Comparison of ENCODE assay signal across 9 mouse cellular contexts in genomic region chr17:50735955-50736533, GRCm38 (mm10).
DNase-seq lines count a peak whose midpoint lies in the region; ATAC-seq and TF ChIP-seq lines count a peak whose summit lies in the region.
"Had no signal": no experiment of that assay in that cellular context is flagged by ENCODE, and none has a peak within 500 bp of the region (broad histone marks: within the 10 kb centered on the region; RNA-seq: fewer than 3 reads in every experiment).

No protein-coding gene starts in this region.

- no peaks in the 10 kb centered on the region for H3K9me3 ChIP-seq in forebrain, postnatal 0 days (ENCODE audit: low read length)
- H3K9me3 ChIP-seq: neural tube, embryonic 12.5 days had no signal

- no peak for TF ChIP-seq CTCF in bone marrow, adult 2 months (IDR thresholded peaks at IDR 0.05; ENCODE audit: control insufficient read depth, insufficient read depth, low read length)
- TF ChIP-seq CTCF in forebrain, postnatal 0 days (IDR thresholded peaks at IDR 0.05; ENCODE audit: low read depth): no peak
- TF ChIP-seq CTCF in lung, adult 2 months (IDR thresholded peaks at IDR 0.05; ENCODE audit: insufficient read depth, low read length): no peak

- H3K27ac ChIP-seq in bone marrow, adult 2 months (ENCODE audit: control insufficient read depth, insufficient read depth, low read depth, low read length, poor library complexity): peak overlapping the region; percentile 35; the same call in 1 of the 2 replicates
- H3K27ac ChIP-seq in forebrain, postnatal 0 days (ENCODE audit: low read depth, low read length): no peak overlapping the region
- H3K27ac ChIP-seq: neural tube, embryonic 12.5 days had no signal

- peak; percentile 48 for ATAC-seq in forebrain, postnatal 0 days

- H3K4me2 ChIP-seq in forebrain, postnatal 0 days (ENCODE audit: low read depth): no peak overlapping the region
- H3K4me2 ChIP-seq: neural tube, embryonic 12.5 days had no signal

- peaks cover 3% of the 10 kb centered on the region for H3K4me1 ChIP-seq in bone marrow, adult 2 months (ENCODE audit: control insufficient read depth, insufficient read depth, low read length)
- no peaks in the 10 kb centered on the region for H3K4me1 ChIP-seq in forebrain, postnatal 0 days (ENCODE audit: insufficient read depth)
- H3K4me1 ChIP-seq in lung, adult 2 months (ENCODE audit: control insufficient read depth, insufficient read depth, low read length): peaks cover 24% of the 10 kb centered on the region
- H3K4me1 ChIP-seq: neural tube, embryonic 12.5 days had no signal

- no peaks in the 10 kb centered on the region; the same call in 1 of the 2 replicates for H3K36me3 ChIP-seq in forebrain, postnatal 0 days (ENCODE audit: insufficient read depth)

- H3K27me3 ChIP-seq in forebrain, postnatal 0 days (ENCODE audit: insufficient read depth, low read length): no peaks in the 10 kb centered on the region
- H3K27me3 ChIP-seq: neural tube, embryonic 12.5 days had no signal

- no peak overlapping the region for H3K4me3 ChIP-seq in bone marrow, adult 2 months (replicated peaks; ENCODE audit: control insufficient read depth, low read depth, low read length)
- no peak overlapping the region for H3K4me3 ChIP-seq in forebrain, postnatal 0 days (ENCODE audit: low read depth, low read length)
- H3K4me3 ChIP-seq in lung, adult 2 months (replicated peaks; ENCODE audit: extremely low read depth, low read depth, low read length): no peak overlapping the region
- H3K4me3 ChIP-seq: neural tube, embryonic 12.5 days had no signal

- no peak overlapping the region for H3K9ac ChIP-seq in forebrain, postnatal 0 days
- H3K9ac ChIP-seq: neural tube, embryonic 12.5 days had no signal

- TF ChIP-seq POLR2A in bone marrow, adult 2 months (IDR thresholded peaks at IDR 0.05; ENCODE audit: borderline replicate concordance, control insufficient read depth, low read depth, low read length): no peak
- TF ChIP-seq POLR2A in lung, adult 2 months (IDR thresholded peaks at IDR 0.05; ENCODE audit: borderline replicate concordance, extremely low read depth, low read depth, low read length): no peak

- intact Hi-C loops in heart, postnatal 25 days (cut with DNase I): no loop called here

- 26% methylated on average over 8 of the region's 8 CpGs for WGBS in bone marrow, adult 2 months
- WGBS in forebrain, postnatal 0 days: 45% methylated on average over 8 of the region's 8 CpGs
- 29% methylated on average over 8 of the region's 8 CpGs for WGBS in lung, adult 2 months

- DNase-seq in heart, adult 11 months: peak; percentile 96
- no peak for DNase-seq in heart, postnatal 25 days (ENCODE audit: low spot score)
- peak; percentile 34 for DNase-seq in forebrain, postnatal 0 days
- DNase-seq in lung, adult 2 months: peak; percentile 21
- no peak for DNase-seq in adrenal gland, postnatal 36 days
- no peak for DNase-seq in left cerebral cortex, adult 11 months (ENCODE audit: low spot score)
- no peak for DNase-seq in frontal cortex, postnatal 25 days (ENCODE audit: low spot score in 2 of 2)

Comparison
In these comparisons a context has a peak if more than half of its experiments do, and no peak if none do; other contexts are left out.
1. DNase-seq: peak in heart, adult 11 months (single experiment), forebrain, postnatal 0 days (single experiment) and lung, adult 2 months (single experiment); none in heart, postnatal 25 days (single experiment), adrenal gland, postnatal 36 days (0 of 2), left cerebral cortex, adult 11 months (single experiment) and frontal cortex, postnatal 25 days (0 of 2).